Mouse (Mus musculus) heart, embryonic 13.5 days (tissue): ENCODE measurements around the gene Tbc1d8b. TPM values are rescaled to one million over a fixed set of nuclear protein-coding genes. Genes with fewer than 3 reads are reported as not detected.

Experiments used
- ATAC-seq: fragments of 200-750 bp; cut with Nextera tagmentation; 2 replicates; pipeline ENCODE4 v1.8.0; 2017; ENCODE audit warnings: moderate TSS enrichment; ENCODE audit not compliant: insufficient number of reproducible peaks, low FRiP score, low TSS enrichment; ENCODE audit errors: extremely low read depth
- H3K27ac ChIP-seq: fragments of 300-500 bp; sonication (generic); replicated peaks from 2 replicates; pipeline ENCODE4 v1.5.1; 2015; ENCODE audit warnings: moderate library complexity, mild to moderate bottlenecking, inconsistent platforms
- H3K27me3 ChIP-seq: fragments of 300-500 bp; sonication (generic); replicated peaks from 2 replicates; pipeline ENCODE4 v1.6.1; 2015; ENCODE audit warnings: mild to moderate bottlenecking, inconsistent platforms
- H3K36me3 ChIP-seq: fragments of 300-500 bp; sonication (generic); 2 replicates; pipeline ENCODE4 v1.6.1; 2015; ENCODE audit warnings: mild to moderate bottlenecking, inconsistent platforms
- H3K4me1 ChIP-seq: fragments of 300-500 bp; sonication (generic); 2 replicates; pipeline ENCODE4 v1.6.1; 2015; ENCODE audit warnings: inconsistent platforms
- H3K4me2 ChIP-seq: fragments of 300-500 bp; sonication (generic); 2 replicates; pipeline ENCODE4 v1.6.1; 2015; ENCODE audit warnings: inconsistent platforms, mild to moderate bottlenecking, moderate library complexity
- H3K4me3 ChIP-seq: fragments of 300-500 bp; sonication (generic); 2 replicates; pipeline ENCODE4 v1.5.1; 2015; ENCODE audit warnings: moderate library complexity, mild to moderate bottlenecking, inconsistent platforms
- H3K9ac ChIP-seq: fragments of 300-500 bp; sonication (generic); 2 replicates; pipeline ENCODE4 v1.6.1; 2015; ENCODE audit warnings: inconsistent platforms, mild to moderate bottlenecking, moderate library complexity
- H3K9me3 ChIP-seq: fragments of 300-500 bp; sonication (generic); 2 replicates; pipeline ENCODE4 v1.6.1; 2016; ENCODE audit warnings: inconsistent platforms
- WGBS: fragments of 180-500 bp; shearing (Covaris S2); methylation state at CpG from one replicate; pipeline ENCODE4 v1.1.7; 2015; ENCODE audit warnings: mixed read lengths; 5-methylcytosine and 5-hydroxymethylcytosine counted together
- polyA plus RNA-seq: library from polyadenylated mRNA; unstranded; fragments of >200 nt; fragmentation: Nextera tagmentation; extraction: Ambion mirVana; gene quantifications from 2 replicates; pipeline ENCODE4 v1.2.1, GENCODE M21; 2015

Gene Tbc1d8b
- 3.0 and 3.1 TPM in 2 replicates for polyA plus RNA-seq

DNA sequence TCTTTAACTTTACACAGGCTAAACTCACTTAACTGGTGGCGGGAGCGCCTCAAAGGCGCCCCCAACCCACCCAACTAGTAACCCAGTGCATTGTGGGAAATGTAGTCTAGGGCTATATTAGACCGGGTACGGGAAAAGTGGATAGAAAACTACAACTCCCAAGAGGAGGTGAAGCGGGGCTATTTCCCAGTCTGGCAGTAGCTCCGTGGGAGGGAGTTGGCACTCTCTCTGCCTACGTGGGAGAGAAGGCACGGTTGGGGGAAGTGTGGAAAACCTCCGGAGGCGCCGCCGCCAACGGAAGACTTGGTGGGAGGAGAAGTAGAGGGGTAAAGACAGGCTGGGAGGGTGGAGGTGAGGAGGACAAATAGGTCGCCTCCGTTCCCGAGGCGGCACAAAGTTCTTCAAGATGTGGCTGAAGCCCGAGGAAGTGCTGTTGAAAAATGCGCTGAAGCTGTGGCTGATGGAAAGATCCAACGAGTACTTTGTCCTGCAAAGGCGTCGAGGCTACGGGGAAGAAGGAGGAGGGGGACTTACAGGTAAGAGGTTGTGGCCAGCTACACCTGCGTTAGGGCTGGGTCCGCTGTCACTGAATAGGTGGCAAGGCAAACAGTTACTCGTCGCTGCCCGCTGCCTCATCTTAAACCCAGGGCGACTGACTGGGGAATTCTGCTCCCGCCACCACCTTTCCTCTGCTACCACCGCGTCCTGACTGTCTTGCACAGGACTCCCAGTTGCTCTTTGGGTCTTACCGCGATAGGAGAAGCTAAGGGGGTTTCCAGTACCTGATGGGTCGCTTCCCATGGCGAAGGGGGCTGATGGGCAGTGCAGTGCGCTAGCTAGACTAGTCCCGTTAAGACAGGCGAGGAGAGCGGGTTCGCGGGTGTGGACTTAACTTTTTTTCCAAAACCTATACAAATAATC, at the start of gene Tbc1d8b:
Tbc1d8b (plus strand) TSS at position 222 of the 921 bp plus-strand sequence.
- peak within 1 kb of the TSS; percentile 68 for H3K4me3 ChIP-seq
- 6% methylated on average over 39 of the region's 43 CpGs for WGBS
- H3K9ac ChIP-seq = peak within 1 kb of the TSS; percentile 84
- peak within 1 kb of the TSS; percentile 70 for H3K4me2 ChIP-seq
- H3K27ac ChIP-seq = peak within 1 kb of the TSS; percentile 58
- H3K36me3 ChIP-seq = no peaks in the 10 kb centered on the region
- ATAC-seq = peak; percentile 93
- no peaks in the 10 kb centered on the region for H3K9me3 ChIP-seq
- peaks cover 5% of the 10 kb centered on the region; the same call in 1 of the 2 replicates for H3K4me1 ChIP-seq
- H3K27me3 ChIP-seq = 0 out of 2 replicates have a peak, but pooled peaks cover 3% of the 10 kb centered on the region

DNA sequence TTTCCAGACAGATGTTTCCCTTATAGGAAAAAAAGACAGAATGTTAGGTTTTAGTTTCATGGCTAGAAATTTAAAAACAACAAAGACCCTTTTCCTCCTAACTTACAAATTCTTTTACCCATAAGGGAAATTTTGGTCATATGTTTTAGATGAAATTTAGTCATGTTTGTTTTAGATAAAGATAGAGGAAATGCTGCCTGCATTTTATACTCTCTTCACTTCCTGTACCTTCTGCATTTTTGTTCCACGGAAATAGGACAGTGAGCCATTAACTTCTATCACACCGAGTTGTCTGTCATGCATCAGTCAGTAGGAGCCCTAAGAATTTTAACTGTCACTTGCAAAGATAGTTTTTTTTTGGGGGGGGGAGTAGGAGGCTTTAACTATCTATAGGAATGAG, 45.1 kb upstream of the Tbc1d8b start:
- H3K27ac ChIP-seq = no peak overlapping the region
- H3K4me2 ChIP-seq = no peak overlapping the region
- 0 out of 2 replicates have a peak, but pooled peaks cover 4% of the 10 kb centered on the region for H3K4me1 ChIP-seq
- ATAC-seq = no peak
- no peak overlapping the region for H3K9ac ChIP-seq
- H3K4me3 ChIP-seq = no peak overlapping the region
- H3K9me3 ChIP-seq = no peaks in the 10 kb centered on the region
- no peaks in the 10 kb centered on the region for H3K36me3 ChIP-seq
- H3K27me3 ChIP-seq = no peaks in the 10 kb centered on the region
- 37% methylated on average over 2 of the region's 2 CpGs for WGBS

GRCm38 (mm10) chrX:139640418-139640817, 44.4 kb upstream of the Tbc1d8b start:
- no peaks in the 10 kb centered on the region for H3K9me3 ChIP-seq
- H3K4me2 ChIP-seq = no peak overlapping the region
- ATAC-seq = no peak
- no peaks in the 10 kb centered on the region for H3K27me3 ChIP-seq
- no peak overlapping the region for H3K9ac ChIP-seq
- no peak overlapping the region for H3K4me3 ChIP-seq
- no peaks in the 10 kb centered on the region for H3K36me3 ChIP-seq
- H3K27ac ChIP-seq = no peak overlapping the region
- 0 out of 2 replicates have a peak, but pooled peaks cover 4% of the 10 kb centered on the region for H3K4me1 ChIP-seq

- no peak overlapping the region for H3K27ac ChIP-seq
- WGBS = 64% methylated on average over 5 of the region's 5 CpGs
- H3K9me3 ChIP-seq = no peaks in the 10 kb centered on the region
- no peak overlapping the region for H3K4me3 ChIP-seq
- H3K27me3 ChIP-seq = no peaks in the 10 kb centered on the region
- no peak for ATAC-seq
- H3K4me2 ChIP-seq = no peak overlapping the region
- H3K36me3 ChIP-seq = no peaks in the 10 kb centered on the region
- 0 out of 2 replicates have a peak, but pooled peaks cover 4% of the 10 kb centered on the region for H3K4me1 ChIP-seq
- H3K9ac ChIP-seq = no peak overlapping the region
Measured at GRCm38 (mm10) chrX:139652226-139652625, 32.6 kb upstream of the Tbc1d8b start.

DNA sequence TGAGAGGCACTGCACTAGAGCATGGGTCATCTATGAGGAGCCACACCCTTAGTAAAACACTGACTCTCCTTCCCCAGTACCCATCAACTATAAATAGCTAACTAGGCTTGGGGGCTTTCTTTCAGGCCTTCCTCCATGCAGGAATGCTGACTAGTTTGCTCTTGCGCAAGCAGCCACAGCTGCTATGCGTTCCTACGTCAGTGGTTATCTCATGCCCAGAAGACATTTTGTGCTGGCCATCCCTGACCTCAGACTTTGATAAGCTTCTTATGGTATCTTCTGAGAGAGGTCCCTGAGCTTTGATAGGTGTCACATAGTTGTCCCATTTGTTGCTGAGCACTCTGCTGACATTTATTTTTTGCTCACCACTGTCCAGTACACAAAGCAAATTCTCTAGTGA, 31.5 kb upstream of the Tbc1d8b start:
- no peak overlapping the region for H3K4me2 ChIP-seq
- WGBS = 55% methylated on average over 3 of the region's 3 CpGs
- no peak overlapping the region for H3K9ac ChIP-seq
- no peak for ATAC-seq
- no peaks in the 10 kb centered on the region for H3K27me3 ChIP-seq
- no peaks in the 10 kb centered on the region for H3K9me3 ChIP-seq
- H3K27ac ChIP-seq = no peak overlapping the region
- H3K36me3 ChIP-seq = no peaks in the 10 kb centered on the region
- H3K4me3 ChIP-seq = no peak overlapping the region
- H3K4me1 ChIP-seq = 0 out of 2 replicates have a peak, but pooled peaks cover 4% of the 10 kb centered on the region

- WGBS = 65% methylated on average over 5 of the region's 5 CpGs
- Histone ChIP-seq H3K27ac (no peak overlapping the region), H3K9ac (no peak overlapping the region), H3K4me2 (no peak overlapping the region), H3K27me3 (no peaks in the 10 kb centered on the region), H3K36me3 (no peaks in the 10 kb centered on the region), H3K4me1 (0 out of 2 replicates have a peak, but pooled peaks cover 4% of the 10 kb centered on the region), H3K4me3 (no peak overlapping the region), H3K9me3 (no peaks in the 10 kb centered on the region)
- ATAC-seq = no peak
Measured at GRCm38 (mm10) chrX:139654350-139655063, 30.3 kb upstream of the Tbc1d8b start.

DNA sequence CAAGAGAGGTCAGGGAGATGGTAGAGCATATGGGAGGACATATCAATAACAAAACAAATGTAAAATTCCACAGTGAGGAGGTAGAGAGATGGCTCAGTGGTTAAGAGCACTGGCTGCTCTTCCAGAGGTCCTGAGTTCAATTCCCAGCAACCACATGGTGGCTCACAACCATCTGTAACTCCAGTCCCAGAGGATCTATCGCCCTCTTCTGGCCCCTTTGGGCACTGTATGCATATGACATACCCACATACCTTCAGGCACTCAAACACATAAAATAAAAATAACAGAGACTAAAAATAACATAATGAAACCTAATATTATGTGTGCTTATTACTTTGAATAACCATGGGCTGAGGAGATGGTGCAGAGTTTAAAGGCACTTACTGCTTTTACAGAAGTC, 22.7 kb upstream of the Tbc1d8b start:
- H3K9me3 ChIP-seq = no peaks in the 10 kb centered on the region
- H3K4me1 ChIP-seq = no peaks in the 10 kb centered on the region
- H3K4me3 ChIP-seq = no peak overlapping the region
- no peak overlapping the region for H3K9ac ChIP-seq
- 37% methylated on average over 1 of the region's 1 CpGs for WGBS
- H3K36me3 ChIP-seq = no peaks in the 10 kb centered on the region
- no peak overlapping the region for H3K27ac ChIP-seq
- H3K4me2 ChIP-seq = no peak overlapping the region
- no peak for ATAC-seq
- H3K27me3 ChIP-seq = no peaks in the 10 kb centered on the region

DNA sequence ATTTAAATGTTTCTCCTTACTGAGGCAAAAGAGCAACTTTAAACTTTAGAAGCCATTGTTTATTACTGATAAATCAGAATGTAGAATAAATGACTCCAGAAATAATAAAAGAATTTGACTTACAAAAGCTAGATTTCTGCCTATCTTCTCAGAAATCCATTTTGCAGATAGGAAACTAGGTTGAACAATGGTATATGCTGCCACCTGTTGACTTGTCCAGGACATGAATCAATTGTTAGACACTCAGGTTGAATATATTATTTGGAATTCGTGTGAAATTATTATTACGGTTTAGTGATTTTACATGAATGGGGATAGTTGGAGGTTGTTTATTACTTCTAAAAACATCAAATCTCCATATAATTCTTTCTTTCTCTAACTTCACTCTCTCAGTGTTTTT, 19.0 kb upstream of the Tbc1d8b start:
- no peak overlapping the region for H3K4me2 ChIP-seq
- H3K9me3 ChIP-seq = no peaks in the 10 kb centered on the region
- no peaks in the 10 kb centered on the region for H3K4me1 ChIP-seq
- H3K27ac ChIP-seq = no peak overlapping the region
- H3K4me3 ChIP-seq = no peak overlapping the region
- ATAC-seq = no peak
- H3K27me3 ChIP-seq = no peaks in the 10 kb centered on the region
- H3K36me3 ChIP-seq = no peaks in the 10 kb centered on the region
- no peak overlapping the region for H3K9ac ChIP-seq
- 79% methylated on average over 2 of the region's 2 CpGs for WGBS

- peak overlapping the region; percentile 68 for H3K4me3 ChIP-seq
- no peaks in the 10 kb centered on the region for H3K9me3 ChIP-seq
- peak overlapping the region; percentile 32; the same call in 1 of the 2 replicates for H3K27ac ChIP-seq
- peak overlapping the region; percentile 70 for H3K4me2 ChIP-seq
- 17% methylated on average over 8 of the region's 8 CpGs for WGBS
- no peaks in the 10 kb centered on the region for H3K36me3 ChIP-seq
- H3K4me1 ChIP-seq = peaks cover 5% of the 10 kb centered on the region; the same call in 1 of the 2 replicates
- 0 out of 2 replicates have a peak, but pooled peaks cover 3% of the 10 kb centered on the region for H3K27me3 ChIP-seq
- H3K9ac ChIP-seq = peak overlapping the region; percentile 84
- peak; percentile 6; the same call in 1 of the 2 replicates for ATAC-seq
Measured at GRCm38 (mm10) chrX:139684410-139684774, 404 bp upstream of the Tbc1d8b start.

DNA sequence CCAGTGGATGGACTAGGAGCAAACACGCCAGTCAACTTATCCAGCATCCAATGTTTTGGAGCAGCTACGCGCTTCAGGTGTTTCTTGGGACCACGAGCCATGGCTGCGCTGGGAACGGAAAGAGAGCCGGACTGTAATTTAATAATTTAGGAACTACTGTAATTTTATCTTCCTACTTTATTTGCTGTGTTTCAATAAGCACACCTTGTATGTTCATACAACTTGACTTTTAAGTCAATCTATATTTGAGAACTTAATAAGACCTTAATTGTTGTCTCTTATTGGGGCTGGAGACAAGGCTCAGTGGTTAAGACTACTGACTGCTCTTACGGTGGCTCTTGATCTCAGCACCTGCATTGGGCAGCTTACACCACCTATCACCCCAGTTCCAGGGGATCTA, 29.6 kb downstream of the Tbc1d8b start, which contains the start of gene Gm15013:
Gm15013 (minus strand) TSS at position 101 of the 400 bp plus-strand sequence.
- ATAC-seq = no peak
- Histone ChIP-seq H3K36me3 (peaks cover 9% of the 10 kb centered on the region), H3K27me3 (no peaks in the 10 kb centered on the region), H3K9me3 (no peaks in the 10 kb centered on the region), H3K4me2 (no peak within 1 kb of the TSS), H3K9ac (no peak within 1 kb of the TSS), H3K4me1 (no peaks in the 10 kb centered on the region), H3K4me3 (no peak within 1 kb of the TSS), H3K27ac (no peak within 1 kb of the TSS)
- 91% methylated on average over 8 of the region's 8 CpGs for WGBS

DNA sequence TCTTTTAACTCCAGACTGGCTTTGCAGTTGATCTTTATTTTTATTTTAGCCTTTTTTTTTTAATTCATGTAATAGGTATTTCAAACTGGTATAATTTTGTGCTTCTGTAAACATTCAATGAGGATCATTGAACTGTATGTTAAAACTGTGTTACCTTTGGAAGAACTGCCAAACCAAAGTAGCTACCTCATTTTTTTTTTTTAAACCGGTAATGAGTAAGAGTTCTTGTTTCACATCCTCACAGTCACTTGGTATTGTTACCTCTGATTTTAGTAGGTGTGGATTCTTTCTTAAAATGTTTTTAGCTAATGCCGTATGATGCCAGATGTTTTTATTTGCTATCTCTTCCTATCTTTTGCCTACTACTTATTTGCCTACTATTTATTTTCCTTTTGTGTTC, 37.6 kb downstream of the Tbc1d8b start:
- H3K27me3 ChIP-seq = no peaks in the 10 kb centered on the region
- H3K4me3 ChIP-seq = no peak overlapping the region
- peaks cover 15% of the 10 kb centered on the region; the same call in 1 of the 2 replicates for H3K36me3 ChIP-seq
- H3K4me2 ChIP-seq = no peak overlapping the region
- H3K9ac ChIP-seq = no peak overlapping the region
- 85% methylated on average over 2 of the region's 2 CpGs for WGBS
- no peaks in the 10 kb centered on the region for H3K4me1 ChIP-seq
- no peak for ATAC-seq
- no peak overlapping the region for H3K27ac ChIP-seq
- H3K9me3 ChIP-seq = no peaks in the 10 kb centered on the region
